Mouse (Mus musculus) heart, adult 2 months (tissue): ENCODE measurements around the gene Pax6. TPM values are rescaled to one million over a fixed set of nuclear protein-coding genes. Genes with fewer than 3 reads are reported as not detected.

Experiments used
- DNase-seq, 2 experiments: peaks; one replicate each; pipeline ENCODE4 v3.0.0; 2021
- H3K27ac ChIP-seq: fragments of 200-600 bp; 2 replicates; pipeline ENCODE4 v1.8.1; 2022
- H3K27me3 ChIP-seq: fragments of 200-500 bp; 2 replicates; pipeline ENCODE4 v1.6.1; 2012; ENCODE audit warnings: mild to moderate bottlenecking, low read length, inconsistent platforms, mixed read lengths; ENCODE audit not compliant: control insufficient read depth, insufficient read depth
- H3K36me3 ChIP-seq: fragments of 200-500 bp; 2 replicates; pipeline ENCODE4 v1.6.1; 2012; ENCODE audit warnings: low read length, inconsistent platforms; ENCODE audit not compliant: control insufficient read depth, insufficient read depth
- H3K4me1 ChIP-seq: fragments of 200-500 bp; 2 replicates; pipeline ENCODE4 v1.6.1; 2011; ENCODE audit warnings: low read length; ENCODE audit not compliant: control insufficient read depth, insufficient read depth
- H3K4me3 ChIP-seq: fragments of 200-600 bp; 2 replicates; pipeline ENCODE4 v1.8.1; 2022
- H3K79me2 ChIP-seq: fragments of 200-500 bp; replicated peaks from 2 replicates; pipeline ENCODE4 v1.6.1; 2012; ENCODE audit warnings: mild to moderate bottlenecking, inconsistent platforms, low read length, moderate library complexity, mixed read lengths; ENCODE audit not compliant: control insufficient read depth, insufficient read depth
- H3K9ac ChIP-seq: fragments of 200-500 bp; 2 replicates; pipeline ENCODE4 v1.6.1; 2012; ENCODE audit warnings: low read depth, mild to moderate bottlenecking, control low read depth, inconsistent platforms, low read length, mixed read lengths
- CTCF ChIP-seq: fragments of 200-600 bp; IDR thresholded peaks from 2 replicates; pipeline ENCODE4 v1.8.1; 2022; ENCODE audit warnings: antibody characterized with exemption, mild to moderate bottlenecking, moderate library complexity
- EP300 ChIP-seq: fragments of 200-500 bp; IDR thresholded peaks from 2 replicates; pipeline ENCODE4 v1.6.1; 2011; ENCODE audit warnings: low read depth, low read length, control low read depth; ENCODE audit not compliant: insufficient read depth
- POLR2A ChIP-seq: fragments of 200-500 bp; IDR thresholded peaks from 2 replicates; pipeline ENCODE4 v1.6.1; 2011; ENCODE audit warnings: mild to moderate bottlenecking, low read depth, low read length, control low read depth; ENCODE audit not compliant: insufficient read depth
- WGBS: fragments of 180-500 bp; shearing (Covaris S2); methylation state at CpG from one replicate; pipeline ENCODE4 v1.1.7; 2018; 5-methylcytosine and 5-hydroxymethylcytosine counted together
- intact Hi-C: fragments of 180-260 bp; cut with DNase I; formaldehyde crosslinking; loops from one replicate; pipeline ENCODE4 v1.15.1; 2025
- polyA plus RNA-seq: library from polyadenylated mRNA; depleted of rRNA; stranded (reverse); fragments of >200 nt; gene quantifications from 2 replicates; pipeline ENCODE4 v1.2.3, GENCODE M21; 2012
- total RNA-seq, 2 experiments: library from RNA; stranded (reverse); gene quantifications; 2 replicates each; pipeline ENCODE4 v1.2.3; 2021

The Pax6 gene
- total and polyA plus RNA-seq, 3 experiments = not detected

DNA sequence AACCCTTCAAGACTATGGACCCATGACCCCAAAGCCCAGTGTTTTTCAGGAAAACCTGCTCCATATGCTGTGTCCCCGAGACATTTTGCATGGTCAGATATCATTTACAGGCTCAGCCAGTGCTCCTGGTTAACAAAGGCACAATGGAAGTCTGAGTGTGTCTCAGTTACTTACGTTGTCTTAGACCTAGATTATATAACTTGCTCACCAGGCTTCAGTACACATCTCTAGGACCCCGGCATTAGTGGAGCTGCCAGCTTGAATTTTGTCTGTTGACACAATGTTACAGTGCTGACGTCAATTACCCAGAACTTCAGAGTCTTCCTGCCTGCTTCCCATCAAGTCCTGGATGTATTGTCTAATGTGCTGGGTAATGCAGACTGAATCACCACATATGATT, 33.1 kb downstream of the Pax6 start:
- 71% methylated on average over 4 of the region's 4 CpGs for WGBS
- Histone ChIP-seq H3K36me3 (no peaks in the 10 kb centered on the region), H3K79me2 (no peaks in the 10 kb centered on the region), H3K4me3 (no peak overlapping the region), H3K27ac (no peak overlapping the region), H3K4me1 (no peaks in the 10 kb centered on the region), H3K27me3 (no peaks in the 10 kb centered on the region), H3K9ac (no peak overlapping the region)
- DNase-seq = no peak
- TF ChIP-seq POLR2A = no peak
- no peak for TF ChIP-seq CTCF
- no peak for TF ChIP-seq EP300
- intact Hi-C loops = no loop called here

DNA sequence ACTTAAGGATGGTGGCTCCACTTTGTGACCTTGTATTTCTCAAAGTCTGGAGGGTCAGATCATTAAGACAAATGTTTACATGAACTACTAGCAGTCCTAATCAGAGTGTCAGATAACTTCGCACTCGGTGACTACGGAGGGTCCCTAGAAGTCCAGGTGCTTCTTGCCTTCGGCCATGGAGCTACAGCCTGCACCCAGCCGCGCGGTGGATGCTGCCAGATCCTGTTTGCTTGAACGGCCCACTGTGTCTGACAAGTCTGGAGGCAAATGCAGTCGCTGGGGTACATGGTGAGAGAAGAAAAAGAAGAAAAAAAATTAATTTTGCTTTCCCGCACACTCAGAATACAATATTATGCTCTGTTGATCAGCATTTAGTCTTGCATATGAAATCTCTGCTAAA, 33.9 kb downstream of the Pax6 start:
- no peaks in the 10 kb centered on the region for H3K4me1 ChIP-seq
- intact Hi-C loops = no loop called here

DNA sequence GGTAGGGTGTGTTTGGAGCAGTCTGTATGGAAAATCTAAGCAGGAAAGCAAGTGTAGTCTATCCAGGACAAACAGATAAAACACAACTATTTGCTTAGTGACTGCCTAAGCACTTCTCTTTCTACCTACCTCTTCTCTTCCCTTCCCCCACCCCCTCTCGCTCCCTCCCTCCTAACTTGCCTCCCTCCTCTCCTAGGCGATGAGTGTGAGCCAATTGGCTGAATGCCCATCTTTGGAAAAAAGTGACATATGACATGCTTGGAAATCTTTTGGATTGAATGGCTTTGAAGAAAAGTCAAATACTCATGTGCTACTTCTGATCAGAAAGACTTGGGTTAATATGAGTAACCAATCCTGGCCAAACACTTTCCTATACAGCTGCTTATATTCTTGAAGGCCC, 36.6 kb downstream of the Pax6 start:
- no peaks in the 10 kb centered on the region for H3K36me3 ChIP-seq
- no peak overlapping the region for H3K4me3 ChIP-seq
- no peak overlapping the region for H3K27ac ChIP-seq
- no peak overlapping the region for H3K9ac ChIP-seq
- TF ChIP-seq POLR2A (no peak), EP300 (no peak), CTCF (no peak)
- H3K4me1 ChIP-seq = no peaks in the 10 kb centered on the region
- WGBS = 60% methylated on average over 2 of the region's 2 CpGs
- H3K27me3 ChIP-seq = no peaks in the 10 kb centered on the region
- H3K79me2 ChIP-seq = no peaks in the 10 kb centered on the region
- intact Hi-C loops = no loop called here
- no peak for DNase-seq

More for the DNA sequence above, 33.9 kb downstream of the Pax6 start:
- Histone ChIP-seq H3K36me3 (no peaks in the 10 kb centered on the region), H3K27ac (no peak overlapping the region), H3K79me2 (no peaks in the 10 kb centered on the region), H3K4me3 (no peak overlapping the region), H3K27me3 (no peaks in the 10 kb centered on the region), H3K9ac (no peak overlapping the region)
- DNase-seq = no peak
- WGBS = 88% methylated on average over 10 of the region's 10 CpGs
- TF ChIP-seq EP300 (no peak), CTCF (no peak), POLR2A (no peak)

DNA sequence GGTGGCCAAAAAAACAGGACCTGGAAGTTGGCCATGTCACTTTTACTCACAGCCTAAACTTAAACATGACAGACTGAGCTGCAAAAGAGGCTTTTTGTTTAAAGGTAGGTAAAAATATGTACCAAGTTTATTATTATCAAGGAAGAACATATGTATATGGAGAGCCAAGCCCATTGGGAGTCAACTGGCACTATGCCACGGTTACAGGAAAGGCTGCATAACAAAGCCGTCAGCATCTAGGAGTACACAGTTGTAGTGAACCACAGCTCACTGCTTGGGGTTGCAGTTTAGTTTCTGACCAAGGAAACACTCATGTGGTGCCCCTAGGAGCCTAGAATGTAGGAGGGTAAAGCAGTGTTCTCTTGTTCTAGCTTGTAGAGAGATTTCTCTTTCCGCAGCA, 40.4 kb downstream of the Pax6 start:
- Histone ChIP-seq H3K27ac (no peak overlapping the region), H3K36me3 (no peaks in the 10 kb centered on the region), H3K4me3 (no peak overlapping the region), H3K4me1 (no peaks in the 10 kb centered on the region), H3K9ac (no peak overlapping the region), H3K27me3 (no peaks in the 10 kb centered on the region), H3K79me2 (no peaks in the 10 kb centered on the region)
- intact Hi-C loops = no loop called here
- no peak for DNase-seq
- no peak for TF ChIP-seq CTCF
- WGBS = 67% methylated on average over 3 of the region's 3 CpGs

DNA sequence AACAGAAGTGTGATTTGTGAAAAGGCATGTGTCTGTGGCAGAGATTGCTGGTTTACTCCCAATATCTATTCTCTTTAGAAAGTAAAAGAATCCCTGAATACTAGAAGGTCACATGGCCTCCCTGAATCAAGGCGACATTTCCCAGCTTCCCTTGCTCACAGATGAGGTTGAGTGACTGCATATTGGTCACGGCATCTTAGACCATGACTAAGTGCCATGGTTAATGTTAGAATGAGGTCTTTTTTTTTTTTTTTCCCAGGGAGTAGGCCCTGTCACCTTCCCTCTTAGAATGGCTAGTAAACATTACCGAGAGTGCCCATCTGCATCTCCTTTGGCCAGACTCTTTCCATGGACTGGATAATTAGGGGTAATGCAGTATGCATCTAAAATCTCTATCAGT, 41.8 kb downstream of the Pax6 start:
- no peak overlapping the region for H3K27ac ChIP-seq
- 95% methylated on average over 3 of the region's 3 CpGs for WGBS
- no peaks in the 10 kb centered on the region for H3K79me2 ChIP-seq
- no peaks in the 10 kb centered on the region for H3K4me1 ChIP-seq
- H3K27me3 ChIP-seq = no peaks in the 10 kb centered on the region
- H3K9ac ChIP-seq = no peak overlapping the region
- H3K36me3 ChIP-seq = no peaks in the 10 kb centered on the region
- no peak overlapping the region for H3K4me3 ChIP-seq
- intact Hi-C loops = no loop called here
- DNase-seq = no peak
- TF ChIP-seq EP300 (no peak), POLR2A (no peak), CTCF (no peak)

DNA sequence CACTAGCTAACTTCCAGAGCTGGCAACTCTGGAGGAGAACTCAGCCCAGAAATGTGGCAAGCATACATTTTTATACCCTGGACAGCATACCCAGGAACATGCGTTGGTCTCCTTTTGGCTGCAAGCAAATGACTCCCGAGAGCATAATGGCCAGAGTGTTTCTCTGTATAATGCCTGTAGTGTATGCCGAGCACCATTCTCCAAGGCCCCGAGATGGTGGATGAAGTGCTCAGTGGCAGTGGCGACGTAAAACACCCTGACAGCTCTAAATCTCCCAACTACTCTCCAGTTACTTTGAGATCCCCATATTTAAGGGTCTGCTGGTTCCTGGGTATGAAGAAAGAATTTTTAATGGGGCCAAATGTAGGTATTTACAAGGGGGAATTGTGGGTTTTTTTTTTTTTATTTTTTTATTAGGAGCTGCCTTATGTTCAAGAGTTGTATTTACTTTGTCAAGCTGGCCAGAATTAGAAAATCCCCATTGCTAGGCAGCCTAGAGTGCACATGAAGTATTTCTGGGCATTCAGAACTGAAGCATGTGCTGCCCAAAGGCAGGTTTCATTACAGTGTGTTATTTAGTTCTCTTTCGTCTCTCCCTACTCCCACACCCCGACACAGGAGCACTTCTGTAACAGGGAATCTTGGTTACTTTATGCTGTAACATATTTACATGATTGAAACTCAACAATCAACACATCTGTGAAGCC, 46.9 kb downstream of the Pax6 start:
- DNase-seq = no peak
- no peaks in the 10 kb centered on the region for H3K79me2 ChIP-seq
- H3K4me1 ChIP-seq = no peaks in the 10 kb centered on the region
- TF ChIP-seq CTCF (no peak), POLR2A (no peak), EP300 (no peak)
- no peak overlapping the region for H3K4me3 ChIP-seq
- no peaks in the 10 kb centered on the region for H3K36me3 ChIP-seq
- no peak overlapping the region for H3K9ac ChIP-seq
- WGBS = 91% methylated on average over 8 of the region's 8 CpGs
- H3K27me3 ChIP-seq = no peaks in the 10 kb centered on the region
- intact Hi-C loops = no loop called here
- H3K27ac ChIP-seq = no peak overlapping the region
